Mouse (Mus musculus) heart, embryonic 15.5 days (tissue): ENCODE data around the gene Hoxb8. TPM values are rescaled to one million over a fixed set of nuclear protein-coding genes. Genes with fewer than 3 reads are reported as not detected.

Experiments
- ATAC-seq: fragments of 200-750 bp; cut with Nextera tagmentation; replicated peaks from 2 replicates; pipeline ENCODE4 v1.8.0; 2017; ENCODE audit warnings: low read depth, moderate TSS enrichment; ENCODE audit not compliant: insufficient number of reproducible peaks, insufficient read depth, low FRiP score
- H3K27ac ChIP-seq: fragments of 300-500 bp; sonication (generic); 2 replicates; pipeline ENCODE4 v1.5.1; 2015; ENCODE audit warnings: mild to moderate bottlenecking, inconsistent platforms
- H3K27me3 ChIP-seq: fragments of 300-500 bp; sonication (generic); 2 replicates; pipeline ENCODE4 v1.6.1; 2015; ENCODE audit warnings: inconsistent platforms
- H3K36me3 ChIP-seq: fragments of 300-500 bp; sonication (generic); 2 replicates; pipeline ENCODE4 v1.6.1; 2015; ENCODE audit warnings: mild to moderate bottlenecking, inconsistent platforms
- H3K4me1 ChIP-seq: fragments of 300-500 bp; sonication (generic); replicated peaks from 2 replicates; pipeline ENCODE4 v1.6.1; 2015; ENCODE audit warnings: inconsistent platforms
- H3K4me2 ChIP-seq: fragments of 300-500 bp; sonication (generic); 2 replicates; pipeline ENCODE4 v1.6.1; 2015; ENCODE audit warnings: inconsistent platforms, mild to moderate bottlenecking, moderate library complexity
- H3K4me3 ChIP-seq: fragments of 300-500 bp; sonication (generic); 2 replicates; pipeline ENCODE4 v1.5.1; 2015; ENCODE audit warnings: mild to moderate bottlenecking, inconsistent platforms
- H3K9ac ChIP-seq: fragments of 300-500 bp; sonication (generic); 2 replicates; pipeline ENCODE4 v1.6.1; 2015; ENCODE audit warnings: mild to moderate bottlenecking, inconsistent platforms
- H3K9me3 ChIP-seq: fragments of 300-500 bp; sonication (generic); replicated peaks from 2 replicates; pipeline ENCODE4 v1.6.1; 2016; ENCODE audit warnings: inconsistent platforms
- WGBS: fragments of 180-500 bp; shearing (Covaris S2); methylation state at CpG from one replicate; pipeline ENCODE4 v1.1.7; 2015; ENCODE audit warnings: mixed read lengths; 5-methylcytosine and 5-hydroxymethylcytosine counted together
- polyA plus RNA-seq: library from polyadenylated mRNA; unstranded; fragments of >200 nt; fragmentation: Nextera tagmentation; extraction: Ambion mirVana; gene quantifications from 2 replicates; pipeline ENCODE4 v1.2.1, GENCODE M21; 2015

The Hoxb8 gene
- polyA plus RNA-seq, result 0.08 TPM in 1 of 2 replicates, not detected in the other

GRCm38 (mm10) chr11:96281855-96282570 lies at the start of gene Hoxb8:
Hoxb8 (plus strand) TSS chr11:96281905.
- H3K4me3 ChIP-seq, result peak within 1 kb of the TSS; percentile 50
- no peak within 1 kb of the TSS for H3K27ac ChIP-seq
- ATAC-seq, result no peak
- no peaks in the 10 kb centered on the region for H3K36me3 ChIP-seq
- WGBS, result 2% methylated on average over 27 of the region's 27 CpGs
- H3K4me2 ChIP-seq, result peak within 1 kb of the TSS; percentile 68; the same call in 1 of the 2 replicates
- H3K9me3 ChIP-seq, result no peaks in the 10 kb centered on the region
- no peak within 1 kb of the TSS for H3K9ac ChIP-seq
- H3K4me1 ChIP-seq, result peaks cover 31% of the 10 kb centered on the region
- H3K27me3 ChIP-seq, result peaks cover 98% of the 10 kb centered on the region

GRCm38 (mm10) chr11:96234906-96235305 lies 46.8 kb upstream of the Hoxb8 start:
- no peaks in the 10 kb centered on the region for H3K9me3 ChIP-seq
- ATAC-seq, result no peak
- no peak overlapping the region for H3K4me2 ChIP-seq
- H3K4me1 ChIP-seq, result no peaks in the 10 kb centered on the region
- H3K9ac ChIP-seq, result no peak overlapping the region
- H3K36me3 ChIP-seq, result no peaks in the 10 kb centered on the region
- no peak overlapping the region for H3K27ac ChIP-seq
- H3K27me3 ChIP-seq, result peaks cover 78% of the 10 kb centered on the region
- 3% methylated on average over 12 of the region's 12 CpGs for WGBS
- H3K4me3 ChIP-seq, result no peak overlapping the region

GRCm38 (mm10) chr11:96240211-96240610 lies 41.5 kb upstream of the Hoxb8 start:
- Histone ChIP-seq H3K9me3 (no peaks in the 10 kb centered on the region), H3K4me1 (no peaks in the 10 kb centered on the region), H3K27me3 (peaks cover 60% of the 10 kb centered on the region), H3K9ac (no peak overlapping the region), H3K4me2 (no peak overlapping the region), H3K36me3 (no peaks in the 10 kb centered on the region), H3K27ac (no peak overlapping the region), H3K4me3 (no peak overlapping the region)
- no peak for ATAC-seq
- WGBS, result 1% methylated on average over 7 of the region's 7 CpGs

- no peak overlapping the region for H3K4me2 ChIP-seq
- 0% methylated on average over 14 of the region's 14 CpGs for WGBS
- peaks cover 98% of the 10 kb centered on the region for H3K27me3 ChIP-seq
- H3K27ac ChIP-seq, result no peak overlapping the region
- H3K4me1 ChIP-seq, result peaks cover 6% of the 10 kb centered on the region; the same call in 1 of the 2 replicates
- no peaks in the 10 kb centered on the region for H3K36me3 ChIP-seq
- no peaks in the 10 kb centered on the region for H3K9me3 ChIP-seq
- no peak for ATAC-seq
- no peak overlapping the region for H3K9ac ChIP-seq
- H3K4me3 ChIP-seq, result no peak overlapping the region
Measured at GRCm38 (mm10) chr11:96250901-96251300, 30.8 kb upstream of the Hoxb8 start.

GRCm38 (mm10) chr11:96251480-96252031 lies 30.1 kb upstream of the Hoxb8 start:
- Histone ChIP-seq H3K27ac (no peak overlapping the region), H3K4me2 (0 out of 2 replicates have a peak overlapping the region, but pooled peaks have one; percentile 10), H3K9ac (no peak overlapping the region), H3K27me3 (peaks cover 98% of the 10 kb centered on the region), H3K4me3 (peak overlapping the region; percentile 17; the same call in 1 of the 2 replicates), H3K9me3 (no peaks in the 10 kb centered on the region), H3K36me3 (no peaks in the 10 kb centered on the region), H3K4me1 (peaks cover 6% of the 10 kb centered on the region; the same call in 1 of the 2 replicates)
- ATAC-seq, result no peak
- WGBS, result under 1% methylated on average over 46 of the region's 46 CpGs

GRCm38 (mm10) chr11:96252541-96253120 lies 29.1 kb upstream of the Hoxb8 start:
- 6% methylated on average over 12 of the region's 12 CpGs for WGBS
- Histone ChIP-seq H3K9me3 (no peaks in the 10 kb centered on the region), H3K27me3 (peaks cover 97% of the 10 kb centered on the region), H3K27ac (no peak overlapping the region), H3K36me3 (no peaks in the 10 kb centered on the region), H3K4me2 (no peak overlapping the region), H3K9ac (no peak overlapping the region), H3K4me1 (peaks cover 6% of the 10 kb centered on the region; the same call in 1 of the 2 replicates), H3K4me3 (no peak overlapping the region)
- ATAC-seq, result no peak

- Histone ChIP-seq H3K27ac (no peak overlapping the region), H3K4me2 (no peak overlapping the region), H3K9me3 (no peaks in the 10 kb centered on the region), H3K9ac (no peak overlapping the region), H3K4me3 (no peak overlapping the region), H3K27me3 (peaks cover 97% of the 10 kb centered on the region), H3K36me3 (no peaks in the 10 kb centered on the region), H3K4me1 (peaks cover 6% of the 10 kb centered on the region; the same call in 1 of the 2 replicates)
- WGBS, result 2% methylated on average over 11 of the region's 11 CpGs
- no peak for ATAC-seq
Measured at GRCm38 (mm10) chr11:96254221-96254620, 27.5 kb upstream of the Hoxb8 start.

- H3K9ac ChIP-seq, result no peak overlapping the region
- 4% methylated on average over 39 of the region's 39 CpGs for WGBS
- H3K27me3 ChIP-seq, result peaks cover 97% of the 10 kb centered on the region
- H3K4me3 ChIP-seq, result no peak overlapping the region
- no peaks in the 10 kb centered on the region for H3K36me3 ChIP-seq
- H3K27ac ChIP-seq, result no peak overlapping the region
- no peaks in the 10 kb centered on the region for H3K9me3 ChIP-seq
- H3K4me1 ChIP-seq, result peaks cover 6% of the 10 kb centered on the region; the same call in 1 of the 2 replicates
- no peak for ATAC-seq
- no peak overlapping the region for H3K4me2 ChIP-seq
Measured at GRCm38 (mm10) chr11:96255111-96255995, 26.4 kb upstream of the Hoxb8 start.

GRCm38 (mm10) chr11:96255996-96256445 lies 25.7 kb upstream of the Hoxb8 start:
- Histone ChIP-seq H3K36me3 (no peaks in the 10 kb centered on the region), H3K9ac (no peak overlapping the region), H3K9me3 (no peaks in the 10 kb centered on the region), H3K4me1 (peaks cover 4% of the 10 kb centered on the region; the same call in 1 of the 2 replicates), H3K27ac (no peak overlapping the region), H3K4me3 (no peak overlapping the region), H3K4me2 (no peak overlapping the region), H3K27me3 (peaks cover 97% of the 10 kb centered on the region)
- 4% methylated on average over 14 of the region's 14 CpGs for WGBS
- no peak for ATAC-seq

GRCm38 (mm10) chr11:96257141-96257540 lies 24.6 kb upstream of the Hoxb8 start:
- no peaks in the 10 kb centered on the region for H3K36me3 ChIP-seq
- WGBS, result 27% methylated on average over 2 of the region's 2 CpGs
- no peak overlapping the region for H3K27ac ChIP-seq

More at GRCm38 (mm10) chr11:96257141-96257540, 24.6 kb upstream of the Hoxb8 start:
- Histone ChIP-seq H3K4me3 (no peak overlapping the region), H3K9me3 (no peaks in the 10 kb centered on the region), H3K9ac (no peak overlapping the region), H3K4me2 (no peak overlapping the region), H3K4me1 (0 out of 2 replicates have a peak, but pooled peaks cover 3% of the 10 kb centered on the region), H3K27me3 (peaks cover 98% of the 10 kb centered on the region)
- no peak for ATAC-seq
